Mouse (Mus musculus) heart, embryonic 16.5 days (tissue): ENCODE results near the gene Sipa1l3. TPM values are rescaled to one million over a fixed set of nuclear protein-coding genes. Genes with fewer than 3 reads are reported as not detected.
A peak's percentile ranks its signal among the peaks of the same experiment; 100 is the strongest.

ENCODE experiments used
- ATAC-seq: fragments of 200-750 bp; cut with Nextera tagmentation; replicated peaks from 2 replicates; pipeline ENCODE4 v1.8.0; 2017; ENCODE audit warnings: moderate number of reproducible peaks; ENCODE audit not compliant: insufficient read depth, low FRiP score; ENCODE audit errors: extremely low read depth
- H3K27ac ChIP-seq: fragments of 300-500 bp; sonication (generic); 2 replicates; pipeline ENCODE4 v1.5.1; 2014; ENCODE audit warnings: mild to moderate bottlenecking, low read length, control low read depth, moderate library complexity
- H3K27me3 ChIP-seq: fragments of 300-500 bp; sonication (generic); 2 replicates; pipeline ENCODE4 v1.6.1; 2014; ENCODE audit warnings: low read length, mixed read lengths; ENCODE audit not compliant: control insufficient read depth, insufficient read depth
- H3K36me3 ChIP-seq: fragments of 300-500 bp; sonication (generic); 2 replicates; pipeline ENCODE4 v1.6.1; 2014; ENCODE audit not compliant: control insufficient read depth, insufficient read depth
- H3K4me1 ChIP-seq: fragments of 300-500 bp; sonication (generic); 2 replicates; pipeline ENCODE4 v1.6.1; 2014; ENCODE audit warnings: low read length, mixed read lengths; ENCODE audit not compliant: control insufficient read depth, insufficient read depth
- H3K4me2 ChIP-seq: fragments of 300-500 bp; sonication (generic); 2 replicates; pipeline ENCODE4 v1.6.1; 2014; ENCODE audit warnings: low read depth, mild to moderate bottlenecking, control low read depth, low read length
- H3K4me3 ChIP-seq: fragments of 300-500 bp; sonication (generic); 2 replicates; pipeline ENCODE4 v1.5.1; 2014; ENCODE audit warnings: mild to moderate bottlenecking, control low read depth, low read length
- H3K9ac ChIP-seq: fragments of 300-500 bp; sonication (generic); 2 replicates; pipeline ENCODE4 v1.6.1; 2014; ENCODE audit warnings: low read length, control low read depth
- H3K9me3 ChIP-seq: fragments of 300-500 bp; sonication (generic); replicated peaks from 2 replicates; pipeline ENCODE4 v1.6.1; 2016; ENCODE audit warnings: low read length; ENCODE audit not compliant: control insufficient read depth
- WGBS: fragments of 180-500 bp; shearing (Covaris S2); extraction: QIAGEN DNeasy Blood & Tissue Kit; methylation state at CpG from one replicate; pipeline ENCODE4 v1.1.7; 2014; 5-methylcytosine and 5-hydroxymethylcytosine counted together
- polyA plus RNA-seq: library from polyadenylated mRNA; unstranded; fragments of >200 nt; fragmentation: Nextera tagmentation; extraction: Ambion mirVana; gene quantifications from 2 replicates; pipeline ENCODE4 v1.2.1, GENCODE M21; 2015

Sipa1l3 gene
- polyA plus RNA-seq, 1 experiment from 2014 or later, result 5.8 TPM

GRCm38 (mm10) chr7:29425413-29425827, 93.0 kb downstream of the Sipa1l3 start:
- Histone ChIP-seq H3K4me2 (no peak overlapping the region), H3K36me3 (no peaks in the 10 kb centered on the region), H3K9ac (no peak overlapping the region), H3K9me3 (peaks cover 5% of the 10 kb centered on the region; the same call in 1 of the 2 replicates), H3K4me1 (0 out of 2 replicates have a peak, but pooled peaks cover 6% of the 10 kb centered on the region), H3K27ac (no peak overlapping the region), H3K4me3 (no peak overlapping the region), H3K27me3 (peaks cover 75% of the 10 kb centered on the region)
- 65% methylated on average over 7 of the region's 7 CpGs for WGBS
- ATAC-seq, result no peak

- Histone ChIP-seq H3K27ac (no peak overlapping the region), H3K9ac (no peak overlapping the region), H3K9me3 (peaks cover 5% of the 10 kb centered on the region; the same call in 1 of the 2 replicates), H3K4me3 (no peak overlapping the region), H3K27me3 (peaks cover 74% of the 10 kb centered on the region), H3K36me3 (no peaks in the 10 kb centered on the region), H3K4me1 (0 out of 2 replicates have a peak, but pooled peaks cover 6% of the 10 kb centered on the region), H3K4me2 (no peak overlapping the region)
- peak; percentile 49; the same call in 1 of the 2 replicates for ATAC-seq
- WGBS, result 31% methylated on average over 5 of the region's 5 CpGs
Observed at GRCm38 (mm10) chr7:29424690-29425089, 93.8 kb downstream of the Sipa1l3 start.

GRCm38 (mm10) chr7:29421909-29422244, 96.6 kb downstream of the Sipa1l3 start:
- no peak for ATAC-seq
- WGBS, result 29% methylated on average over 3 of the region's 3 CpGs
- no peak overlapping the region for H3K9ac ChIP-seq
- H3K36me3 ChIP-seq, result no peaks in the 10 kb centered on the region
- H3K4me3 ChIP-seq, result no peak overlapping the region
- peaks cover 61% of the 10 kb centered on the region for H3K27me3 ChIP-seq
- H3K4me1 ChIP-seq, result 0 out of 2 replicates have a peak, but pooled peaks cover 6% of the 10 kb centered on the region
- no peak overlapping the region for H3K4me2 ChIP-seq
- H3K9me3 ChIP-seq, result no peaks in the 10 kb centered on the region
- H3K27ac ChIP-seq, result no peak overlapping the region

- Histone ChIP-seq H3K4me2 (no peak overlapping the region), H3K36me3 (no peaks in the 10 kb centered on the region), H3K9ac (no peak overlapping the region), H3K27me3 (peaks cover 58% of the 10 kb centered on the region), H3K27ac (no peak overlapping the region), H3K9me3 (no peaks in the 10 kb centered on the region), H3K4me1 (0 out of 2 replicates have a peak, but pooled peaks cover 6% of the 10 kb centered on the region), H3K4me3 (no peak overlapping the region)
- WGBS, result 27% methylated on average over 12 of the region's 12 CpGs
- no peak for ATAC-seq
Observed at GRCm38 (mm10) chr7:29421240-29421908, 97.1 kb downstream of the Sipa1l3 start.

- Histone ChIP-seq H3K4me1 (0 out of 2 replicates have a peak, but pooled peaks cover 4% of the 10 kb centered on the region), H3K9me3 (no peaks in the 10 kb centered on the region), H3K4me2 (no peak overlapping the region), H3K9ac (no peak overlapping the region), H3K36me3 (no peaks in the 10 kb centered on the region), H3K4me3 (no peak overlapping the region), H3K27me3 (peaks cover 52% of the 10 kb centered on the region), H3K27ac (no peak overlapping the region)
- WGBS, result 45% methylated on average over 4 of the region's 4 CpGs
- ATAC-seq, result no peak
Observed at GRCm38 (mm10) chr7:29419836-29420235, 98.6 kb downstream of the Sipa1l3 start.

GRCm38 (mm10) chr7:29418231-29418630, 100.2 kb downstream of the Sipa1l3 start:
- ATAC-seq, result no peak
- H3K27ac ChIP-seq, result no peak overlapping the region
- H3K4me1 ChIP-seq, result no peaks in the 10 kb centered on the region
- no peaks in the 10 kb centered on the region for H3K9me3 ChIP-seq
- H3K9ac ChIP-seq, result no peak overlapping the region
- peaks cover 50% of the 10 kb centered on the region for H3K27me3 ChIP-seq
- no peaks in the 10 kb centered on the region for H3K36me3 ChIP-seq
- 58% methylated on average over 6 of the region's 6 CpGs for WGBS
- no peak overlapping the region for H3K4me3 ChIP-seq
- no peak overlapping the region for H3K4me2 ChIP-seq

- H3K9ac ChIP-seq, result no peak overlapping the region
- no peaks in the 10 kb centered on the region for H3K9me3 ChIP-seq
- 41% methylated on average over 8 of the region's 8 CpGs for WGBS
- no peak overlapping the region for H3K4me3 ChIP-seq
- no peaks in the 10 kb centered on the region for H3K36me3 ChIP-seq
- no peak for ATAC-seq
- no peaks in the 10 kb centered on the region for H3K4me1 ChIP-seq
- H3K27ac ChIP-seq, result no peak overlapping the region
- H3K4me2 ChIP-seq, result no peak overlapping the region
- peaks cover 45% of the 10 kb centered on the region for H3K27me3 ChIP-seq
Observed at GRCm38 (mm10) chr7:29417332-29418069, 100.9 kb downstream of the Sipa1l3 start.

GRCm38 (mm10) chr7:29416906-29417305, 101.5 kb downstream of the Sipa1l3 start:
- ATAC-seq, result no peak
- no peak overlapping the region for H3K27ac ChIP-seq

More at GRCm38 (mm10) chr7:29416906-29417305, 101.5 kb downstream of the Sipa1l3 start:
- Histone ChIP-seq H3K4me3 (no peak overlapping the region), H3K36me3 (no peaks in the 10 kb centered on the region), H3K9ac (no peak overlapping the region), H3K4me1 (no peaks in the 10 kb centered on the region), H3K4me2 (no peak overlapping the region), H3K27me3 (peaks cover 41% of the 10 kb centered on the region), H3K9me3 (no peaks in the 10 kb centered on the region)
- 43% methylated on average over 2 of the region's 2 CpGs for WGBS
